8 mouse cellular contexts compared by ENCODE assay signal in genomic region chr4:147940576-147941044, GRCm38 (mm10). TPM values are rescaled to one million over a fixed set of nuclear protein-coding genes. Genes with fewer than 3 reads are reported as not detected.
DNase-seq lines count a peak whose midpoint lies in the region; ATAC-seq lines count a peak whose summit lies in the region.

TSS of gene 2510039O18Rik (plus strand) at chr4:147940895.

- peak; percentile 58 for ATAC-seq in heart, embryonic 15.5 days (replicated peaks; ENCODE audit: insufficient number of reproducible peaks, insufficient read depth, low FRiP score, low read depth)
- peak; percentile 78 for ATAC-seq in liver, embryonic 15.5 days (ENCODE audit: insufficient read depth)
- peak; percentile 66 for ATAC-seq in neural tube, embryonic 12.5 days (ENCODE audit: low FRiP score, low read depth)

- 2% methylated on average over 35 of the region's 35 CpGs for WGBS in forebrain, embryonic 10.5 days
- WGBS in heart, embryonic 15.5 days, result under 1% methylated on average over 33 of the region's 35 CpGs
- WGBS in liver, embryonic 15.5 days (ENCODE audit: insufficient replicate concordance), result 1% methylated on average over 34 of the region's 35 CpGs
- 2% methylated on average over 28 of the region's 35 CpGs for WGBS in neural tube, embryonic 12.5 days

- peak within 1 kb of the TSS; percentile 99 for H3K4me3 ChIP-seq in forebrain, embryonic 10.5 days
- H3K4me3 ChIP-seq in heart, embryonic 15.5 days, result peak within 1 kb of the TSS; percentile 96
- H3K4me3 ChIP-seq in liver, embryonic 15.5 days (replicated peaks), result peak within 1 kb of the TSS; percentile 86
- peak within 1 kb of the TSS; percentile 99 for H3K4me3 ChIP-seq in neural tube, embryonic 12.5 days

- H3K27me3 ChIP-seq in forebrain, embryonic 10.5 days (ENCODE audit: poor library complexity, severe bottlenecking), result peaks cover 12% of the 10 kb centered on the region
- H3K27me3 ChIP-seq in heart, embryonic 15.5 days, result no peaks in the 10 kb centered on the region
- peaks cover 23% of the 10 kb centered on the region; the same call in 1 of the 2 replicates for H3K27me3 ChIP-seq in liver, embryonic 15.5 days
- H3K27me3 ChIP-seq in neural tube, embryonic 12.5 days (replicated peaks), result no peaks in the 10 kb centered on the region

- peak within 1 kb of the TSS; percentile 90 for H3K9ac ChIP-seq in heart, embryonic 15.5 days
- peak within 1 kb of the TSS; percentile 84 for H3K9ac ChIP-seq in liver, embryonic 15.5 days
- H3K9ac ChIP-seq in neural tube, embryonic 12.5 days, result peak within 1 kb of the TSS; percentile 92

- H3K4me2 ChIP-seq in heart, embryonic 15.5 days, result peak within 1 kb of the TSS; percentile 98
- peak within 1 kb of the TSS; percentile 98 for H3K4me2 ChIP-seq in liver, embryonic 15.5 days
- peak within 1 kb of the TSS; percentile 100 for H3K4me2 ChIP-seq in neural tube, embryonic 12.5 days (replicated peaks)

- H3K36me3 ChIP-seq in forebrain, embryonic 10.5 days (replicated peaks), result peaks cover 31% of the 10 kb centered on the region
- peaks cover 25% of the 10 kb centered on the region for H3K36me3 ChIP-seq in heart, embryonic 15.5 days
- peaks cover 29% of the 10 kb centered on the region for H3K36me3 ChIP-seq in liver, embryonic 15.5 days (replicated peaks)
- H3K36me3 ChIP-seq in neural tube, embryonic 12.5 days, result peaks cover 18% of the 10 kb centered on the region

- peak within 1 kb of the TSS; percentile 83 for H3K27ac ChIP-seq in forebrain, embryonic 10.5 days
- H3K27ac ChIP-seq in heart, embryonic 15.5 days, result peak within 1 kb of the TSS; percentile 90
- H3K27ac ChIP-seq in liver, embryonic 15.5 days (replicated peaks), result peak within 1 kb of the TSS; percentile 86
- H3K27ac ChIP-seq in neural tube, embryonic 12.5 days, result 0 out of 2 replicates have a peak within 1 kb of the TSS, but pooled peaks have one; percentile 16

- peaks cover 54% of the 10 kb centered on the region for H3K4me1 ChIP-seq in forebrain, embryonic 10.5 days
- peaks cover 65% of the 10 kb centered on the region for H3K4me1 ChIP-seq in heart, embryonic 15.5 days (replicated peaks)
- peaks cover 54% of the 10 kb centered on the region for H3K4me1 ChIP-seq in liver, embryonic 15.5 days (replicated peaks)
- peaks cover 28% of the 10 kb centered on the region for H3K4me1 ChIP-seq in neural tube, embryonic 12.5 days

- H3K9me3 ChIP-seq in forebrain, embryonic 10.5 days, result no peaks in the 10 kb centered on the region
- no peaks in the 10 kb centered on the region for H3K9me3 ChIP-seq in heart, embryonic 15.5 days (replicated peaks)
- H3K9me3 ChIP-seq in liver, embryonic 15.5 days (replicated peaks), result no peaks in the 10 kb centered on the region
- no peaks in the 10 kb centered on the region for H3K9me3 ChIP-seq in neural tube, embryonic 12.5 days

- DNase-seq in CD8-positive naive resting alpha-beta T cell, adult 2 months (ENCODE audit: low read depth in 2 of 2, low spot score in 2 of 2), result peak; percentile 72 to 81
- DNase-seq in c-Kit-positive CD71-negative TER-119-negative erythroid progenitor cells, embryonic 14.5 days (ENCODE audit: low read depth), result peak; percentile 80
- DNase-seq in forebrain, embryonic 10.5 days (ENCODE audit: extremely low spot score, low spot score), result peak; percentile 91
- DNase-seq in kidney, postnatal 25 days, result peak; percentile 94 to 96
- peak; percentile 88 for DNase-seq in telencephalon, adult 2 months (ENCODE audit: low read depth, low spot score)

RNA-seq across cellular contexts. Expression of gene 2510039O18Rik, which starts in this region (rescaled TPM):
- 9.0 and 9.2 TPM in 2 replicates for polyA plus RNA-seq in forebrain, embryonic 10.5 days (2016; fragmentation: Nextera tagmentation; extraction: Ambion mirVana)
- 12.1 and 17.6 TPM in 2 replicates for polyA plus RNA-seq in heart, embryonic 15.5 days (2015; fragmentation: Nextera tagmentation; extraction: Ambion mirVana)
- 7.8 and 8.9 TPM in 2 replicates for polyA plus RNA-seq in liver, embryonic 15.5 days (2015; fragmentation: Nextera tagmentation; extraction: Ambion mirVana)
- 24.4 and 27.2 TPM in 2 replicates for polyA plus RNA-seq in neural tube, embryonic 12.5 days (2016; fragmentation: Nextera tagmentation; extraction: Ambion mirVana)

Comparison
In these comparisons a context has a peak if more than half of its experiments do, and no peak if none do; other contexts are left out.
1. Peak in every context shown above with its lines: DNase-seq, ATAC-seq, H3K4me3 ChIP-seq and H3K27ac ChIP-seq.
2. H3K27ac ChIP-seq: peak in every context shown above with its lines; median percentile 90 in heart, embryonic 15.5 days; 86 in liver, embryonic 15.5 days; 83 in forebrain, embryonic 10.5 days; 16 in neural tube, embryonic 12.5 days.